Mouse (Mus musculus): ENCODE data around the gene Ktn1. TPM values are rescaled to one million over a fixed set of nuclear protein-coding genes. Genes with fewer than 3 reads are reported as not detected.

The Ktn1 gene
- polyA plus RNA-seq, 1 experiment from 2014 or later = 102 TPM

- Histone ChIP-seq H3K27me3 (peaks cover 4% of the 10 kb centered on the region; the same call in 1 of the 2 replicates), H3K27ac (no peak overlapping the region), H3K9ac (no peak overlapping the region), H3K4me1 (peaks cover 11% of the 10 kb centered on the region), H3K9me3 (no peaks in the 10 kb centered on the region), H3K4me2 (no peak overlapping the region), H3K36me3 (replicated peaks) (no peaks in the 10 kb centered on the region), H3K4me3 (replicated peaks) (no peak overlapping the region)
- 64% methylated on average over 5 of the region's 5 CpGs for WGBS
- ATAC-seq (ENCODE audit: low FRiP score) = no peak
Observed at GRCm38 (mm10) chr14:47646246-47646645, 2.0 kb upstream of the Ktn1 start.

GRCm38 (mm10) chr14:47646696-47647516 lies 1.3 kb upstream of the Ktn1 start:
- H3K4me2 ChIP-seq = no peak overlapping the region
- peaks cover 4% of the 10 kb centered on the region; the same call in 1 of the 2 replicates for H3K27me3 ChIP-seq
- no peak overlapping the region for H3K27ac ChIP-seq
- no peaks in the 10 kb centered on the region for H3K9me3 ChIP-seq
- ATAC-seq (ENCODE audit: low FRiP score) = no peak
- WGBS = 71% methylated on average over 9 of the region's 9 CpGs
- peaks cover 13% of the 10 kb centered on the region for H3K4me1 ChIP-seq
- no peak overlapping the region for H3K9ac ChIP-seq
- H3K4me3 ChIP-seq (replicated peaks) = no peak overlapping the region
- H3K36me3 ChIP-seq (replicated peaks) = no peaks in the 10 kb centered on the region

GRCm38 (mm10) chr14:47648706-47649630 lies 720 bp downstream of the Ktn1 start:
- ATAC-seq (ENCODE audit: low FRiP score) = peak; percentile 96
- under 1% methylated on average over 68 of the region's 82 CpGs for WGBS
- peak overlapping the region; percentile 71 for H3K4me2 ChIP-seq
- H3K27me3 ChIP-seq = peaks cover 4% of the 10 kb centered on the region; the same call in 1 of the 2 replicates
- peak overlapping the region; percentile 93 for H3K27ac ChIP-seq
- H3K4me3 ChIP-seq (replicated peaks) = peak overlapping the region; percentile 80
- peaks cover 13% of the 10 kb centered on the region for H3K4me1 ChIP-seq
- H3K9me3 ChIP-seq = no peaks in the 10 kb centered on the region
- peak overlapping the region; percentile 89 for H3K9ac ChIP-seq
- H3K36me3 ChIP-seq (replicated peaks) = no peaks in the 10 kb centered on the region

GRCm38 (mm10) chr14:47649631-47650337 lies 1.5 kb downstream of the Ktn1 start:
- Histone ChIP-seq H3K9ac (peak overlapping the region; percentile 89), H3K4me3 (replicated peaks) (peak overlapping the region; percentile 80), H3K4me1 (peaks cover 13% of the 10 kb centered on the region), H3K9me3 (no peaks in the 10 kb centered on the region), H3K4me2 (peak overlapping the region; percentile 71), H3K36me3 (replicated peaks) (no peaks in the 10 kb centered on the region), H3K27me3 (peaks cover 4% of the 10 kb centered on the region; the same call in 1 of the 2 replicates), H3K27ac (peak overlapping the region; percentile 93)
- peak; percentile 84 for ATAC-seq (ENCODE audit: low FRiP score)
- WGBS = under 1% methylated on average over 46 of the region's 46 CpGs

DNA sequence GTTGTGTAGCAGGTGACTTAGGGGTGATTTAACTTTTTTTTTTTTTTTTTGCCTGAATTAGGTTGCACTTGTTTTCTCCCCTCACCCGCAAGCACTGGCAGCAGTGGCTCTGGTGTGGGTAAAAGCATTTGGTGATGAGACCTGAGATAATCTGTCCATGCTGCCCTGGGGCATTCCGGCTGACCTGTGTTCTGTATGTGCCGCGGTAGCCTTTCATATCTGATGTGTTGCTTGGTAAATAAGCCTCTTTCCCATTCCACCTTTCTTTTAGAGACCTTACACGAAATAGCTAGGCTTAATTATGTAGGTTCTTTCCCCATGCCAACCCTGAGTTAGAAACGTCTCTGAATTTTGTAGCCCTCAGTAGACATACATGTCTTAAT lies 2.1 kb downstream of the Ktn1 start:
- peak overlapping the region; percentile 89 for H3K9ac ChIP-seq
- peaks cover 4% of the 10 kb centered on the region; the same call in 1 of the 2 replicates for H3K27me3 ChIP-seq
- H3K36me3 ChIP-seq (replicated peaks) = no peaks in the 10 kb centered on the region
- H3K4me3 ChIP-seq (replicated peaks) = peak overlapping the region; percentile 80
- H3K4me2 ChIP-seq = peak overlapping the region; percentile 71
- 20% methylated on average over 6 of the region's 6 CpGs for WGBS
- H3K9me3 ChIP-seq = no peaks in the 10 kb centered on the region
- no peak overlapping the region for H3K27ac ChIP-seq
- H3K4me1 ChIP-seq = peaks cover 13% of the 10 kb centered on the region
- no peak for ATAC-seq (ENCODE audit: low FRiP score)

GRCm38 (mm10) chr14:47651272-47651671 lies 3.0 kb downstream of the Ktn1 start:
- H3K36me3 ChIP-seq (replicated peaks) = peaks cover 1% of the 10 kb centered on the region; the same call in 1 of the 2 replicates
- no peaks in the 10 kb centered on the region; the same call in 1 of the 2 replicates for H3K27me3 ChIP-seq
- ATAC-seq (ENCODE audit: low FRiP score) = no peak
- no peak overlapping the region for H3K9ac ChIP-seq
- H3K9me3 ChIP-seq = no peaks in the 10 kb centered on the region
- no peak overlapping the region for H3K4me3 ChIP-seq (replicated peaks)
- no peak overlapping the region for H3K4me2 ChIP-seq
- H3K27ac ChIP-seq = no peak overlapping the region
- peaks cover 13% of the 10 kb centered on the region for H3K4me1 ChIP-seq
- WGBS = 87% methylated on average over 4 of the region's 4 CpGs

- no peak for ATAC-seq (ENCODE audit: low FRiP score)
- H3K27me3 ChIP-seq = no peaks in the 10 kb centered on the region
- 87% methylated on average over 2 of the region's 2 CpGs for WGBS
Observed at GRCm38 (mm10) chr14:47655444-47655843, 7.2 kb downstream of the Ktn1 start.

GRCm38 (mm10) chr14:47663844-47664469 lies 15.7 kb downstream of the Ktn1 start:
- Histone ChIP-seq H3K9ac (no peak overlapping the region), H3K27ac (no peak overlapping the region), H3K27me3 (no peaks in the 10 kb centered on the region), H3K4me3 (replicated peaks) (no peak overlapping the region), H3K4me1 (no peaks in the 10 kb centered on the region), H3K9me3 (no peaks in the 10 kb centered on the region), H3K36me3 (replicated peaks) (peaks cover 7% of the 10 kb centered on the region; the same call in 1 of the 2 replicates), H3K4me2 (no peak overlapping the region)
- WGBS = 85% methylated on average over 11 of the region's 11 CpGs
- no peak for ATAC-seq (ENCODE audit: low FRiP score)

More at GRCm38 (mm10) chr14:47655444-47655843, 7.2 kb downstream of the Ktn1 start:
- Histone ChIP-seq H3K4me1 (peaks cover 16% of the 10 kb centered on the region), H3K9ac (no peak overlapping the region), H3K9me3 (no peaks in the 10 kb centered on the region), H3K36me3 (replicated peaks) (peaks cover 3% of the 10 kb centered on the region; the same call in 1 of the 2 replicates), H3K4me3 (replicated peaks) (no peak overlapping the region), H3K4me2 (no peak overlapping the region), H3K27ac (no peak overlapping the region)

DNA sequence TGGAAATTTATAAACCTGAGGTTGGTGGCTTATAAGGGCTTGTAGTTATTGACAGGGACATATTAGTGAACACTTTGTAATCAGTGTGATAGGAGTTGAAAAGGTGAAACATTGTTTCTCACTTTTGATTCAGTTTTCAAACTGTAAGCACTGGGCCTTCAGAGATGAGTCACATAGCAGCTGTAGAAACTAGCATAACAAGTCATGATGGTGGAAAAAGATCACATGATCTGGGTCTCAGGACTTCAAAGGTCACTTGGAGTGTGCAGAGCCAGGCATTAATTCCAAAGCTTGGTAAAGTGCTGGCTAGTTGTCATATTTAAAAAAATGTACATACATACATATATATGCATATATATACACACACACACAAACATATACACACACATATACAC lies 16.2 kb downstream of the Ktn1 start:
- H3K36me3 ChIP-seq (replicated peaks) = peaks cover 11% of the 10 kb centered on the region; the same call in 1 of the 2 replicates
- H3K4me2 ChIP-seq = no peak overlapping the region
- no peak overlapping the region for H3K27ac ChIP-seq
- H3K9ac ChIP-seq = no peak overlapping the region
- no peaks in the 10 kb centered on the region for H3K9me3 ChIP-seq
- no peaks in the 10 kb centered on the region for H3K27me3 ChIP-seq
- no peak for ATAC-seq (ENCODE audit: low FRiP score)
- no peak overlapping the region for H3K4me3 ChIP-seq (replicated peaks)
- H3K4me1 ChIP-seq = no peaks in the 10 kb centered on the region

GRCm38 (mm10) chr14:47665061-47665778 lies 17.0 kb downstream of the Ktn1 start:
- WGBS = 91% methylated on average over 5 of the region's 5 CpGs
- no peaks in the 10 kb centered on the region for H3K9me3 ChIP-seq
- H3K27me3 ChIP-seq = no peaks in the 10 kb centered on the region
- H3K4me2 ChIP-seq = no peak overlapping the region
- H3K4me3 ChIP-seq (replicated peaks) = no peak overlapping the region
- no peak overlapping the region for H3K9ac ChIP-seq
- H3K36me3 ChIP-seq (replicated peaks) = peaks cover 13% of the 10 kb centered on the region; the same call in 1 of the 2 replicates
- H3K4me1 ChIP-seq = no peaks in the 10 kb centered on the region
- no peak for ATAC-seq (ENCODE audit: low FRiP score)
- H3K27ac ChIP-seq = no peak overlapping the region

DNA sequence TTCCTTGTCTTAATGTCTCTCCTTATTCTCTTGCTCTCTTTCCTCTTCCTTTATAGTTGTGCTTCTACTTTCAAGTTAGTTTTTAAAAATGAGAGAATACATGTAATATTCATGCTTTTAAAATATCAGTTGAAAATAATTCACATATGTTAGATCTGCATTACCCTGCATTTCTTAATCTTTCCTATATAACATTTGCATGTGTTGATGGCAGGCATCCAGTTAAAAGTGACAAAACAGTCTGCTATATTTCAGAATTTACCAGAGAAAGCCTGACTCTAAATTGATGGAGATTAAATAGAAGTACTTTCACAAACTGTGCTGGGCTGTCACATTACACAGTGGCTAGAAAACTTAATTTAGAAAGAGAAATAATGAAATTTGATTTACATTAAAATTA lies 19.8 kb downstream of the Ktn1 start:
- Histone ChIP-seq H3K27me3 (no peaks in the 10 kb centered on the region), H3K27ac (no peak overlapping the region), H3K9ac (no peak overlapping the region), H3K4me1 (no peaks in the 10 kb centered on the region), H3K9me3 (no peaks in the 10 kb centered on the region), H3K4me2 (no peak overlapping the region), H3K4me3 (replicated peaks) (no peak overlapping the region), H3K36me3 (replicated peaks) (peaks cover 20% of the 10 kb centered on the region)
- ATAC-seq (ENCODE audit: low FRiP score) = no peak

Measured in forebrain, embryonic 12.5 days (tissue).